In genomic region chr3:116968540-116968997, GRCm38 (mm10) we compare ENCODE assay signal across 8 mouse cellular contexts. TPM values are rescaled to one million over a fixed set of nuclear protein-coding genes. Genes with fewer than 3 reads are reported as not detected.
DNase-seq lines count a peak whose midpoint lies in the region; ATAC-seq lines count a peak whose summit lies in the region.

TSS of gene Palmd (minus strand) at chr3:116968987.

- H3K9ac ChIP-seq in forebrain, embryonic 12.5 days: peak within 1 kb of the TSS; percentile 51
- peak within 1 kb of the TSS; percentile 85 for H3K9ac ChIP-seq in heart, embryonic 13.5 days
- H3K9ac ChIP-seq in kidney, embryonic 16.5 days (replicated peaks; ENCODE audit: low read length): peak within 1 kb of the TSS; percentile 40
- H3K9ac ChIP-seq in liver, embryonic 11.5 days (ENCODE audit: low read depth, low read length): no peak within 1 kb of the TSS

- H3K4me2 ChIP-seq in forebrain, embryonic 12.5 days: peak within 1 kb of the TSS; percentile 58
- H3K4me2 ChIP-seq in heart, embryonic 13.5 days: peak within 1 kb of the TSS; percentile 76
- peak within 1 kb of the TSS; percentile 62 for H3K4me2 ChIP-seq in kidney, embryonic 16.5 days (replicated peaks; ENCODE audit: low read depth, low read length)
- peak within 1 kb of the TSS; percentile 57 for H3K4me2 ChIP-seq in liver, embryonic 11.5 days

- H3K27ac ChIP-seq in forebrain, embryonic 12.5 days: peak within 1 kb of the TSS; percentile 73
- peak within 1 kb of the TSS; percentile 84 for H3K27ac ChIP-seq in heart, embryonic 13.5 days (replicated peaks)
- H3K27ac ChIP-seq in kidney, embryonic 16.5 days (ENCODE audit: low read length): no peak within 1 kb of the TSS
- no peak within 1 kb of the TSS for H3K27ac ChIP-seq in liver, embryonic 11.5 days (ENCODE audit: low read depth, low read length)

- ATAC-seq in erythroblast, adult 5-6 weeks (replicated peaks; ENCODE audit: low FRiP score, poor library complexity, severe bottlenecking): no peak
- ATAC-seq in forebrain, embryonic 12.5 days (ENCODE audit: low FRiP score): peak; percentile 93
- no peak for ATAC-seq in heart, embryonic 13.5 days (ENCODE audit: extremely low read depth, insufficient number of reproducible peaks, low FRiP score, low TSS enrichment)
- peak; percentile 68 for ATAC-seq in kidney, embryonic 16.5 days (ENCODE audit: low FRiP score, low TSS enrichment)
- peak; percentile 44 for ATAC-seq in liver, embryonic 11.5 days (replicated peaks; ENCODE audit: low FRiP score)

- no peaks in the 10 kb centered on the region for H3K9me3 ChIP-seq in erythroblast, embryonic 14.5 days (ENCODE audit: control insufficient read depth, low read length)
- no peaks in the 10 kb centered on the region for H3K9me3 ChIP-seq in forebrain, embryonic 12.5 days
- no peaks in the 10 kb centered on the region for H3K9me3 ChIP-seq in heart, embryonic 13.5 days
- H3K9me3 ChIP-seq in kidney, embryonic 16.5 days (ENCODE audit: low read length): no peaks in the 10 kb centered on the region
- no peaks in the 10 kb centered on the region for H3K9me3 ChIP-seq in liver, embryonic 11.5 days (ENCODE audit: control insufficient read depth, low read length)

- peak; percentile 51 for DNase-seq in liver, embryonic 11.5 days (ENCODE audit: low spot score)
- peak; percentile 52 for DNase-seq in neural tube, embryonic 10.5 days (ENCODE audit: extremely low spot score, low spot score)
- DNase-seq in spleen, adult 12 weeks (ENCODE audit: low spot score): no peak

- no peaks in the 10 kb centered on the region for H3K36me3 ChIP-seq in erythroblast, embryonic 14.5 days (ENCODE audit: control insufficient read depth)
- H3K36me3 ChIP-seq in forebrain, embryonic 12.5 days (replicated peaks): no peaks in the 10 kb centered on the region
- no peaks in the 10 kb centered on the region for H3K36me3 ChIP-seq in heart, embryonic 13.5 days
- H3K36me3 ChIP-seq in kidney, embryonic 16.5 days (ENCODE audit: insufficient read depth, low read length): no peaks in the 10 kb centered on the region
- H3K36me3 ChIP-seq in liver, embryonic 11.5 days (ENCODE audit: control insufficient read depth, insufficient read depth, low read length): no peaks in the 10 kb centered on the region

- 9% methylated on average over 17 of the region's 17 CpGs for WGBS in forebrain, embryonic 12.5 days
- WGBS in heart, embryonic 13.5 days: 6% methylated on average over 17 of the region's 17 CpGs
- 11% methylated on average over 17 of the region's 17 CpGs for WGBS in kidney, embryonic 16.5 days
- 27% methylated on average over 17 of the region's 17 CpGs for WGBS in liver, embryonic 11.5 days

- H3K27me3 ChIP-seq in erythroblast, embryonic 14.5 days (ENCODE audit: control insufficient read depth): peaks cover 4% of the 10 kb centered on the region; the same call in 1 of the 2 replicates
- H3K27me3 ChIP-seq in forebrain, embryonic 12.5 days: no peaks in the 10 kb centered on the region
- H3K27me3 ChIP-seq in heart, embryonic 13.5 days (replicated peaks): no peaks in the 10 kb centered on the region
- no peaks in the 10 kb centered on the region for H3K27me3 ChIP-seq in kidney, embryonic 16.5 days (ENCODE audit: insufficient read depth, low read length)
- H3K27me3 ChIP-seq in liver, embryonic 11.5 days (replicated peaks; ENCODE audit: control insufficient read depth, insufficient read depth, low read length): no peaks in the 10 kb centered on the region

- H3K4me1 ChIP-seq in erythroblast, embryonic 14.5 days (ENCODE audit: control insufficient read depth): no peaks in the 10 kb centered on the region
- H3K4me1 ChIP-seq in forebrain, embryonic 12.5 days: peaks cover 12% of the 10 kb centered on the region
- H3K4me1 ChIP-seq in heart, embryonic 13.5 days: peaks cover 14% of the 10 kb centered on the region; the same call in 1 of the 2 replicates
- H3K4me1 ChIP-seq in kidney, embryonic 16.5 days (ENCODE audit: insufficient read depth, low read length): peaks cover 9% of the 10 kb centered on the region; the same call in 1 of the 2 replicates
- no peaks in the 10 kb centered on the region for H3K4me1 ChIP-seq in liver, embryonic 11.5 days (replicated peaks; ENCODE audit: control insufficient read depth, insufficient read depth, low read length)

- peak within 1 kb of the TSS; percentile 38 for H3K4me3 ChIP-seq in erythroblast, embryonic 14.5 days (replicated peaks)
- H3K4me3 ChIP-seq in forebrain, embryonic 12.5 days (replicated peaks): peak within 1 kb of the TSS; percentile 39
- H3K4me3 ChIP-seq in heart, embryonic 13.5 days: peak within 1 kb of the TSS; percentile 60
- H3K4me3 ChIP-seq in kidney, embryonic 16.5 days (ENCODE audit: low read length): peak within 1 kb of the TSS; percentile 42
- peak within 1 kb of the TSS; percentile 29 for H3K4me3 ChIP-seq in liver, embryonic 11.5 days (ENCODE audit: low read depth, low read length)

RNA-seq across cellular contexts. Expression of gene Palmd, which starts in this region (rescaled TPM):
- 0.01 TPM in 1 of 2 replicates, not detected in the other for polyA plus RNA-seq in erythroblast, embryonic 14.5 days (2012)
- not detected in 2 replicates for total RNA-seq in erythroblast, adult 5-6 weeks (2015; ENCODE audit: low replicate concordance)
- 0.42 TPM in 1 of 2 replicates, not detected in the other for total RNA-seq in erythroblast, adult 5-6 weeks (2017; ENCODE audit: low replicate concordance)
- polyA plus RNA-seq in forebrain, embryonic 12.5 days (2016; fragmentation: Nextera tagmentation; extraction: Ambion mirVana): 7.0 and 7.4 TPM in 2 replicates
- 13.2 and 13.6 TPM in 2 replicates for polyA plus RNA-seq in heart, embryonic 13.5 days (2015; fragmentation: Nextera tagmentation; extraction: Ambion mirVana)
- polyA plus RNA-seq in kidney, embryonic 16.5 days (2015; fragmentation: Nextera tagmentation; extraction: Ambion mirVana): 2.5 and 2.8 TPM in 2 replicates
- polyA plus RNA-seq in liver, embryonic 11.5 days (2014; fragmentation: Nextera tagmentation; extraction: Ambion mirVana): 4.6 and 4.8 TPM in 2 replicates

Comparison
In these comparisons a context has a peak if more than half of its experiments do, and no peak if none do; other contexts are left out.
1. ATAC-seq: peak in forebrain, embryonic 12.5 days (single experiment), kidney, embryonic 16.5 days (single experiment) and liver, embryonic 11.5 days (single experiment); none in erythroblast, adult 5-6 weeks (single experiment) and heart, embryonic 13.5 days (single experiment).
2. H3K27ac ChIP-seq: peak in forebrain, embryonic 12.5 days (single experiment) and heart, embryonic 13.5 days (single experiment); none in kidney, embryonic 16.5 days (single experiment) and liver, embryonic 11.5 days (single experiment).
3. Peak in every context shown above with its lines, with median percentiles within 50 percentile points of each other: H3K4me3 ChIP-seq and H3K4me2 ChIP-seq.